Mouse (Mus musculus) myocyte (in vitro differentiated cells): Measurements from ENCODE around the gene Agmat. TPM values are rescaled to one million over a fixed set of nuclear protein-coding genes. Genes with fewer than 3 reads are reported as not detected.

Experiments used
- H3K27me3 ChIP-seq: one replicate; pipeline ENCODE4 v1.6.1; 2011; ENCODE audit not compliant: control insufficient read depth, insufficient read depth, insufficient read length
- H3K36me3 ChIP-seq: one replicate; pipeline ENCODE4 v1.6.1; 2011; ENCODE audit not compliant: control insufficient read depth, insufficient read depth
- H3K4me2 ChIP-seq: one replicate; pipeline ENCODE4 v1.6.1; 2011; ENCODE audit warnings: low read depth, control low read depth
- H3K4me3 ChIP-seq: one replicate; pipeline ENCODE4 v1.5.1; 2011; ENCODE audit warnings: mild to moderate bottlenecking, control low read depth, moderate library complexity
- H3K79me2 ChIP-seq: one replicate; pipeline ENCODE4 v1.6.1; 2011; ENCODE audit not compliant: control insufficient read depth, insufficient read depth
- H3ac ChIP-seq: one replicate; pipeline ENCODE4 v1.6.1; 2011; ENCODE audit not compliant: control insufficient read depth, insufficient read length
- CEBPB ChIP-seq: IDR thresholded peaks from 2 replicates; pipeline ENCODE4 v1.6.1; 2011; ENCODE audit warnings: mild to moderate bottlenecking, moderate library complexity; ENCODE audit not compliant: poor library complexity, insufficient read depth, severe bottlenecking
- E2F4 ChIP-seq: IDR thresholded peaks from one replicate; pipeline ENCODE4 v1.6.1; 2011; ENCODE audit warnings: mild to moderate bottlenecking, control low read depth, moderate library complexity; ENCODE audit not compliant: insufficient read depth
- MAX ChIP-seq: IDR thresholded peaks from one replicate; pipeline ENCODE4 v1.6.1; 2011; ENCODE audit warnings: low read depth, mild to moderate bottlenecking, control low read depth
- MYOD1 ChIP-seq, 3 experiments: IDR thresholded peaks; one replicate each; pipeline ENCODE4 v1.6.1; 2011; ENCODE audit warnings: control low read depth in 2 of 3, low read depth in 2 of 3, mild to moderate bottlenecking in 2 of 3, moderate library complexity in 1 of 3; ENCODE audit not compliant: insufficient read length in 2 of 3, control insufficient read depth in 1 of 3
- MYOG ChIP-seq, 3 experiments: IDR thresholded peaks; one replicate each; pipeline ENCODE4 v1.6.1; 2011; ENCODE audit warnings: control low read depth in 2 of 3, low read depth in 2 of 3, mild to moderate bottlenecking in 2 of 3; ENCODE audit not compliant: insufficient read length in 2 of 3, control insufficient read depth in 1 of 3, insufficient read depth in 1 of 3
- POLR2A ChIP-seq: IDR thresholded peaks from one replicate; pipeline ENCODE4 v1.6.1; 2011; ENCODE audit warnings: low read depth, mild to moderate bottlenecking, control low read depth, moderate library complexity; ENCODE audit not compliant: insufficient read length
- POLR2AphosphoS2 ChIP-seq: IDR thresholded peaks from one replicate; pipeline ENCODE4 v1.6.1; 2011; ENCODE audit warnings: low read depth, control low read depth; ENCODE audit not compliant: insufficient read length
- REST ChIP-seq: IDR thresholded peaks from one replicate; pipeline ENCODE4 v1.6.1; 2011; ENCODE audit warnings: mild to moderate bottlenecking, control low read depth, moderate library complexity; ENCODE audit not compliant: insufficient read depth, insufficient read length
- SRF ChIP-seq: IDR thresholded peaks from one replicate; pipeline ENCODE4 v1.6.1; 2011; ENCODE audit warnings: low read depth; ENCODE audit not compliant: control insufficient read depth, insufficient read length
- TCF12 ChIP-seq: IDR thresholded peaks from one replicate; pipeline ENCODE4 v1.6.1; 2011; ENCODE audit warnings: mild to moderate bottlenecking, control low read depth; ENCODE audit not compliant: poor library complexity, insufficient read depth, severe bottlenecking
- TCF3 ChIP-seq: IDR thresholded peaks from one replicate; pipeline ENCODE4 v1.6.1; 2011; ENCODE audit warnings: low read depth, control low read depth; ENCODE audit not compliant: insufficient read length
- USF1 ChIP-seq: IDR thresholded peaks from one replicate; pipeline ENCODE4 v1.6.1; 2011; ENCODE audit warnings: low read depth, mild to moderate bottlenecking, control low read depth, moderate library complexity
- polyA plus RNA-seq: library from polyadenylated mRNA; unstranded; fragments of >200 nt; fragmentation: generic; extraction: Trizol; gene quantifications from one replicate; pipeline ENCODE4 v1.2.1, GENCODE M21; 2012; ENCODE audit warnings: missing spikeins

Agmat gene
- polyA plus RNA-seq = 0.72 TPM

DNA sequence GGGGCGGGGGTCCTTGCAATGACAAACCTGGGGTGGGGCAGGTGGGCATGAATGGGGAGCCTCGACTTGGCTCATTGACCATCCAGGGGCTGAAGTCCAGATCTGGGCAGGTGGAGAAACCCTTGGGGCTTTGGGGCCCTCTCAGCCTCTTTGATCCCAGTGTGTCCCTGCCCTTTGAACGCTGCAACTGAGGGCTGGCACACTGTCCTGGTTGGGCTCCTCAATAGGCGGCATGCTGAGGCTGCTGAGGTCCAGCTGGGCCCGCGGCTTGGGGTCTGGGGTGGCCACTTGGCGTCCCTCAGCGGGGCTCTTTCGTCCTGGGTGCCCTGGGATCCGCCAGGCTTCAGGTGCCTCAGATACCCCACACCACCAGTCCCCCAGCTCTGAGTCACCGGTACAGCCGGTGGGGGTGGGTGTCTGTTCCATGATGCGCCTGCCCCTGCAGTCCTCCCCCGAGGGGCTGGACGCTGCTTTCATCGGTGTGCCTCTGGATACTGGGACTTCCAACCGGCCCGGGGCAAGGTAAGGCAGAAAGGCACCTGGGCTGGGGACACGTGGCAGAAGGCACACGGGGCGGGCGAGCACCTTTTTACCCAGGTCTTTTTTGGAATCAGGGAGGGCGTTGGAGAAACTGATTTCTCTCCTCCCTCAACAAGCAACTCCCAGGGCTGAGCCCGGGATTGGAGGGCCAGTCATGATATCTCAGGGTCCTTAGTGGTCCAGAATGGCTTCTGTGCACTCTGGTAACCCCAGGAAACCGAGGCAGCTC is at the start of gene Agmat:
TSS of gene Agmat (plus strand) at position 95 of the 769 bp plus-strand sequence.
- no peak within 1 kb of the TSS for H3K4me3 ChIP-seq
- H3K27me3 ChIP-seq = no peaks in the 10 kb centered on the region
- no peak for TF ChIP-seq USF1
- no peak for TF ChIP-seq CEBPB
- TF ChIP-seq MYOD1 (IDR thresholded peaks at IDR 0.05; ENCODE audit: control insufficient read depth in 1 of 3, insufficient read length in 2 of 3, low read depth in 2 of 3) = no peak
- no peak for TF ChIP-seq POLR2A
- TF ChIP-seq MYOG (IDR thresholded peaks at IDR 0.05; ENCODE audit: control insufficient read depth in 1 of 3, insufficient read depth in 1 of 3, insufficient read length in 2 of 3, low read depth in 2 of 3) = no peak
- no peak for TF ChIP-seq REST
- no peak for TF ChIP-seq SRF
- no peak for TF ChIP-seq E2F4
- TF ChIP-seq TCF12 = no peak
- no peak for TF ChIP-seq POLR2AphosphoS2
- TF ChIP-seq TCF3 = no peak
- TF ChIP-seq MAX = no peak
- no peaks in the 10 kb centered on the region for H3K79me2 ChIP-seq
- no peak within 1 kb of the TSS for H3K4me2 ChIP-seq
- H3ac ChIP-seq = no peak within 1 kb of the TSS
- H3K36me3 ChIP-seq = no peaks in the 10 kb centered on the region

DNA sequence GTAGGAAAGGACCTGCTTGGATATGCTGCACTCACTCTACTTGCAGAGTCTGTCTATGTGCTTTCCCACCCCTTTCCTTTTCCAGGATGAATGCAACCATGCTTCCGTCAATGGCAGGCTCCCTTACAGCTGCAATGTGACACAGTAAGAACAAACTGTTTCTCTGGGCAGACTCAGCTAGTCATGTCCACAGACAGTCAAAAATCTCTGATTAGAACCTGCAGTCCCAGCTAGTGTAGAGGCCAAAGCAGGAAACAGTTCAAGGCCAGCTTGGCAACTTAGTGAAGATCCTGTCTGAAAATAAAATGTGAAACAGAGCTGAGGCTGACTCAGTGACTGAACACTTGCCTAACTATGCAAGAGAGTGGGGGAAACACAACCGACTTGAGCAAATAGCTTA is 41.8 kb upstream of the Agmat start:
- no peak for TF ChIP-seq TCF3
- TF ChIP-seq MAX = no peak
- TF ChIP-seq POLR2AphosphoS2 = no peak
- TF ChIP-seq TCF12 = no peak
- no peak for TF ChIP-seq MYOG (IDR thresholded peaks at IDR 0.05; ENCODE audit: control insufficient read depth in 1 of 3, insufficient read depth in 1 of 3, insufficient read length in 2 of 3, low read depth in 2 of 3)
- no peak for TF ChIP-seq E2F4
- no peak for TF ChIP-seq SRF
- TF ChIP-seq POLR2A = no peak
- TF ChIP-seq USF1 = no peak
- no peak for TF ChIP-seq REST
- no peak for TF ChIP-seq MYOD1 (IDR thresholded peaks at IDR 0.05; ENCODE audit: control insufficient read depth in 1 of 3, insufficient read length in 2 of 3, low read depth in 2 of 3)
- no peak for TF ChIP-seq CEBPB
- H3K27me3 ChIP-seq = no peaks in the 10 kb centered on the region

DNA sequence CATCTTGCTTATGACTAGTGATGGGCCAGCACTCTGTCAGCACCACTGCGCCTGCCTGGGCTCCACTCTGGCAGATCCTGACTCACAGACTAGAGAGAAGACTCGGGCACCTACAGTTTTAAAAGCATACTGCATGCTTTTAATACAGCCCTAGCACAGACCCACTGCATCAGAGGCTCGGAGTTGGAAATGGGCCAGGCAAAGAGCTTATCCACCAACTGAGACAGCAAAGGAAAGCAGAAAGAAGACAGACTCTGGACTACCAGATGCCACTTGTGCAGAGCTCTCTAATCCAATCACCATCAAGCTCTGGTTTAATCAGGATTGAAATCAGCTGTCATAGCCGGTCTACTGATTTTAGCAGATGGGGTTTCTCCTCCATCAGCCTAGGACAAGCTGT is 41.1 kb upstream of the Agmat start:
- Histone ChIP-seq H3K36me3 (peaks cover 58% of the 10 kb centered on the region), H3K27me3 (no peaks in the 10 kb centered on the region), H3K79me2 (peaks cover 6% of the 10 kb centered on the region), H3K4me3 (no peak overlapping the region), H3K4me2 (no peak overlapping the region), H3ac (no peak overlapping the region)
- TF ChIP-seq USF1 = no peak
- TF ChIP-seq REST = no peak
- TF ChIP-seq MYOG (IDR thresholded peaks at IDR 0.05; ENCODE audit: control insufficient read depth in 1 of 3, insufficient read depth in 1 of 3, insufficient read length in 2 of 3, low read depth in 2 of 3) = no peak
- TF ChIP-seq E2F4 = no peak
- no peak for TF ChIP-seq TCF12
- no peak for TF ChIP-seq TCF3
- no peak for TF ChIP-seq POLR2A
- no peak for TF ChIP-seq CEBPB
- TF ChIP-seq SRF = no peak
- TF ChIP-seq POLR2AphosphoS2 = no peak
- no peak for TF ChIP-seq MYOD1 (IDR thresholded peaks at IDR 0.05; ENCODE audit: control insufficient read depth in 1 of 3, insufficient read length in 2 of 3, low read depth in 2 of 3)
- no peak for TF ChIP-seq MAX

More for the DNA sequence above, 41.8 kb upstream of the Agmat start:
- Histone ChIP-seq H3ac (no peak overlapping the region), H3K79me2 (peaks cover under 1% of the 10 kb centered on the region), H3K36me3 (peaks cover 53% of the 10 kb centered on the region), H3K4me2 (no peak overlapping the region), H3K4me3 (no peak overlapping the region)

DNA sequence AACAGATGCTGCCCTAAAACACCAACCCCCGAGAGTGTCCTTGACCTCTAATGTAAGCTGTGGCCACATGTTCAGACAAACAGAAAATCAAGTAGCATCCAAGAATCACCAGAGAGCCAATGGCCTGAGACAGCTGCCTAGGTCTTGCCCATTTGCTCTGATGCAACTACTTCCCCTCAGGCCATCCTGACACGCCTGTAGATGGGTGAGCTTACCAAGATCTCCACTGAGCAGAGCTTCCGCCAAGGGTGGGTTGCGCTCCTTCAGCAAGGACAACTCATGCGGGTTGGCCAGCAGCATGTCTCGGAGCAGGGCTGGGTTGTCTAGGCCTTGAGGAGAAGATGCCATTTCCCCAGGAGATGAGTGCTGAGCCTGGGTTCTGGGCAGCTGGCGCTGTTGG is 38.5 kb upstream of the Agmat start:
- Histone ChIP-seq H3ac (no peak overlapping the region), H3K4me2 (no peak overlapping the region), H3K4me3 (no peak overlapping the region), H3K79me2 (peaks cover 7% of the 10 kb centered on the region), H3K36me3 (peaks cover 55% of the 10 kb centered on the region), H3K27me3 (no peaks in the 10 kb centered on the region)
- TF ChIP-seq TCF12 = no peak
- TF ChIP-seq REST = no peak
- TF ChIP-seq SRF = no peak
- TF ChIP-seq POLR2AphosphoS2 = no peak
- no peak for TF ChIP-seq MYOD1 (IDR thresholded peaks at IDR 0.05; ENCODE audit: control insufficient read depth in 1 of 3, insufficient read length in 2 of 3, low read depth in 2 of 3)
- TF ChIP-seq POLR2A = no peak
- TF ChIP-seq CEBPB = no peak
- no peak for TF ChIP-seq MAX
- no peak for TF ChIP-seq MYOG (IDR thresholded peaks at IDR 0.05; ENCODE audit: control insufficient read depth in 1 of 3, insufficient read depth in 1 of 3, insufficient read length in 2 of 3, low read depth in 2 of 3)

DNA sequence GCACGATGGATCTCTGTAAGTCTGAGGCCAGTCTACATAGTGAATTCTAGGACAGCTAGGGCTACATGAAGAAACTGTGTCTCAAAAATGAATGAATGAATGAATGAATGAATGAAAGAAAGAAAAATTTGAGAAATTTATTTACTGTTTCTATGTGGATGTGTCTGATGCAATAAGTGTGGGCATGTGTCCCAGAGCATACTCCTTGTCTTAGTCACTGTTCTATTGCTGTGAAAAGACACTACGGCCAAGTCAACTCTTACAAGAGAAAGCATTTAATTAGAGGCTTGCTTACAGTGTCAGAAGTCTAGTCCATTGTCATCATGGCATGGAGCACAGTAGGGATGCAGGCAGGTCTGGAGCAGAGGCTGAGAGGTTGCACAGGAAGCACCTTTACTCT is 37.5 kb upstream of the Agmat start:
- Histone ChIP-seq H3K4me2 (no peak overlapping the region), H3ac (no peak overlapping the region), H3K27me3 (no peaks in the 10 kb centered on the region), H3K4me3 (no peak overlapping the region), H3K36me3 (peaks cover 51% of the 10 kb centered on the region), H3K79me2 (peaks cover 17% of the 10 kb centered on the region)
- TF ChIP-seq MAX (no peak), POLR2AphosphoS2 (no peak), REST (no peak), E2F4 (no peak), USF1 (no peak), CEBPB (no peak), TCF12 (no peak), TCF3 (no peak), SRF (no peak), MYOD1 (IDR thresholded peaks at IDR 0.05; ENCODE audit: control insufficient read depth in 1 of 3, insufficient read length in 2 of 3, low read depth in 2 of 3) (no peak)
